ENCODE assay signal across 11 mouse cellular contexts in the genomic region with DNA sequence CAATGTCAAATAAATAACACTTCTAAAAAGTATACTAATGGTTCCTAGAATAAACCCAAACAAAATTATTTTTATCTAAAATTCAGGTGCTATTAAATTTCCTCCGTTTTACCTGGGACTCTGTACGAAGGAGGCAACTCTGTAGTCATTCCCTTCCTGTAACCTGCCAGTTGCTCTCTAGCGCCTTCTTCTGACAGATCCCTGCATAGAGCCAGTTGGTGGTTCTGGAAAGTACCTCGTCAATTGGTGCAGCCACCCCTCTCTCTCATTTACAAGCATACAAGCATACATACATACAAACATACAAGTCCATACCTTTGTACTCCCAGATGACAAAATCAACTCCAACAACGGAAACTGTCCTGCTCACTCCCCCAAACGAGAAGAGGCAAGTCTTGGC. TPM values are rescaled to one million over a fixed set of nuclear protein-coding genes. Genes with fewer than 3 reads are reported as not detected.
DNase-seq lines count a peak whose midpoint lies in the region; ATAC-seq and TF ChIP-seq lines count a peak whose summit lies in the region.
"Had no signal": no experiment of that assay in that cellular context is flagged by ENCODE, and none has a peak within 500 bp of the region (broad histone marks: within the 10 kb centered on the region; RNA-seq: fewer than 3 reads in every experiment).

No protein-coding gene starts in this region.

- H3K4me3 ChIP-seq in small intestine, adult 2 months (ENCODE audit: low read depth, low read length): no peak overlapping the region
- H3K4me3 ChIP-seq: stomach, embryonic 15.5 days had no signal

- TF ChIP-seq POLR2A in small intestine, adult 2 months (IDR thresholded peaks at IDR 0.05; ENCODE audit: low read depth, low read length): no peak

- DNase-seq in cerebellum, postnatal 10 days: peak; percentile 69 to 75
- DNase-seq in cerebellum, adult 9-11 months: no peak
- peak; percentile 42 to 55 for DNase-seq in layer of hippocampus, postnatal 10 days (ENCODE audit: low spot score in 2 of 2)
- DNase-seq in layer of hippocampus, adult 11-12 months (ENCODE audit: low spot score): no peak
- DNase-seq in embryo, embryonic 11 days: peak; percentile 44
- no peak for DNase-seq in Muller cell, postnatal 12 days (ENCODE audit: inconsistent ontology term)

- peak; percentile 56; the same call in 1 of the 2 replicates for TF ChIP-seq CTCF in small intestine, adult 2 months (IDR thresholded peaks at IDR 0.05; ENCODE audit: extremely low read depth, insufficient read length, insufficient replicate concordance, low read depth, low read length)

- 20% methylated on average over 6 of the region's 6 CpGs for WGBS in small intestine, adult 2 months

- H3K4me1 ChIP-seq in small intestine, adult 2 months (ENCODE audit: control insufficient read depth, insufficient read depth, insufficient read length, low read length): peaks cover 5% of the 10 kb centered on the region; the same call in 1 of the 2 replicates
- H3K4me1 ChIP-seq: stomach, embryonic 15.5 days had no signal

- H3K27ac ChIP-seq in small intestine, adult 2 months (ENCODE audit: insufficient read depth, low read depth, low read length): no peak overlapping the region
- H3K27ac ChIP-seq: stomach, embryonic 15.5 days had no signal

- H3K36me3 ChIP-seq in small intestine, adult 2 months (ENCODE audit: control insufficient read depth, insufficient read depth, low read length): no peaks in the 10 kb centered on the region
- H3K36me3 ChIP-seq: G1E; stomach, embryonic 15.5 days had no signal

- H3K27me3 ChIP-seq in small intestine, adult 2 months (ENCODE audit: control insufficient read depth, insufficient read depth, low read length): no peaks in the 10 kb centered on the region

- peak; percentile 82 for ATAC-seq in CD4-positive, CD25-positive, alpha-beta regulatory T cell, adult 4 months

RNA-seq across cellular contexts. Expression of gene Ccdc81, which starts 59.9 kb away (rescaled TPM):
- total RNA-seq in layer of hippocampus, postnatal 10 days (2021): 1 to 10 TPM in 1 of 2 experiments, under 1 TPM in 1; 0.80 to 1.1 TPM
- not detected for polyA plus RNA-seq in CD4-positive, CD25-positive, alpha-beta regulatory T cell, adult 4 months (2017; shearing (Covaris generic))
- not detected in 2 replicates for polyA plus RNA-seq in small intestine, adult 2 months (2012; rRNA removed)
- total RNA-seq: G1E had no signal
- polyA plus RNA-seq: G1E; heart, embryonic 14.5 days; stomach, embryonic 15.5 days had no signal

Comparison
In these comparisons a context has a peak if more than half of its experiments do, and no peak if none do; other contexts are left out.
1. DNase-seq: peak in cerebellum, postnatal 10 days (2 of 2), layer of hippocampus, postnatal 10 days (2 of 2) and embryo, embryonic 11 days (single experiment); none in cerebellum, adult 9-11 months (single experiment), layer of hippocampus, adult 11-12 months (single experiment) and Muller cell, postnatal 12 days (single experiment).